Mouse (Mus musculus) erythroblast, embryonic 14.5 days (primary cell): Measurements from ENCODE around the gene Foxo4.

Source experiments
- GATA1 ChIP-seq: IDR thresholded peaks from 2 replicates; pipeline ENCODE4 v1.6.1; 2012; ENCODE audit warnings: low read length, inconsistent platforms, mixed read lengths
- TAL1 ChIP-seq: IDR thresholded peaks from 3 replicates; pipeline ENCODE4 v1.6.1; 2012; ENCODE audit warnings: low read length, inconsistent platforms, mixed read lengths

DNA sequence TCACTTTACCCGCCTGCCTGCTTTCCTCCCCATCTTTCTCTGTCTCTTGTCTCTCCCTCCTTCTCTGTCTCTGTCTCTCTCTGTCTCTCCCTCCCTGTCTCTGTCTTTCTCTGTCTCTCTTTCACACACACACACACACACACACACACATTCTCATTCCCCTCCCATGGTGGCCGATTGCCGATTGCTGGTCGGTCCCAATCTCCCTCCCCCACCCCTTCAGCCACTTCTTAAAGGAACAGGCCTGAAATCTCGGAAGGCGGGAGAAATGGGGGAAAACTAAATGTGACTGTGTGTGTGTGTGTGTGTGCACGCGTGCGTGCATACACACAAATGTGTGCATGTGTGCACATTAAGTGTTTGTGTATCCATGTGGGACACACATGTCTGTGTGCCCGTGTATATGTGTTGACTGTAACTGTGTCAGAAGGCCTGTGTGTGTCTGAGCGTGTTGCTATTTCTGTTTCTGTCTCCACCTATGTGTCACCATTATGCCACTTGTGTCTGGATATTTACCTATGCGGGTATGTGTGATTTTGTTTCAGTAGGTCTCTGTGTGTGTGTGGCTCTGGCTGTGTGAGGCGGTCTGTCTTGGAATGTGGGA lies 46.2 kb downstream of the Foxo4 start:
- TF ChIP-seq GATA1 (no peak), TAL1 (no peak)
